Mouse (Mus musculus) hindbrain, embryonic 11.5 days (tissue): ENCODE measurements at regions not wholly inside any gene's neighbourhood (a gene's known extent, or its start where the extent isn't known, plus 50 kb on each side); places are given as distances from the start of the nearest gene placed in this dataset.
A peak's percentile ranks its signal among the peaks of the same experiment; 100 is the strongest.

Source experiments
- ATAC-seq: fragments of 200-750 bp; cut with Nextera tagmentation; 2 replicates; pipeline ENCODE4 v1.8.0; 2017; ENCODE audit warnings: mild to moderate bottlenecking, moderate TSS enrichment, moderate library complexity; ENCODE audit not compliant: low FRiP score
- DNase-seq: peaks from one replicate; pipeline ENCODE4 v3.0.0-alpha.2; 2015; ENCODE audit warnings: low spot score
- H3K27ac ChIP-seq: fragments of 300-500 bp; sonication (generic); 2 replicates; pipeline ENCODE4 v1.5.1; 2014; ENCODE audit warnings: mild to moderate bottlenecking, low read depth, low read length
- H3K27me3 ChIP-seq: fragments of 300-500 bp; sonication (generic); 2 replicates; pipeline ENCODE4 v1.6.1; 2014; ENCODE audit warnings: mild to moderate bottlenecking, low read length, moderate library complexity, mixed read lengths; ENCODE audit not compliant: control insufficient read depth, insufficient read depth
- H3K36me3 ChIP-seq: fragments of 300-500 bp; sonication (generic); 2 replicates; pipeline ENCODE4 v1.6.1; 2014; ENCODE audit warnings: mild to moderate bottlenecking, low read length, moderate library complexity, mixed read lengths; ENCODE audit not compliant: control insufficient read depth, insufficient read depth
- H3K4me1 ChIP-seq: fragments of 300-500 bp; sonication (generic); replicated peaks from 2 replicates; pipeline ENCODE4 v1.6.1; 2014; ENCODE audit warnings: low read length, mixed read lengths; ENCODE audit not compliant: control insufficient read depth, insufficient read depth
- H3K4me2 ChIP-seq: fragments of 300-500 bp; sonication (generic); replicated peaks from 2 replicates; pipeline ENCODE4 v1.6.1; 2014; ENCODE audit warnings: mild to moderate bottlenecking, low read depth, low read length
- H3K4me3 ChIP-seq: fragments of 300-500 bp; sonication (generic); 2 replicates; pipeline ENCODE4 v1.5.1; 2014; ENCODE audit warnings: low read depth, low read length
- H3K9ac ChIP-seq: fragments of 300-500 bp; sonication (generic); 2 replicates; pipeline ENCODE4 v1.6.1; 2014; ENCODE audit warnings: low read depth, low read length
- H3K9me3 ChIP-seq: fragments of 300-500 bp; sonication (generic); 2 replicates; pipeline ENCODE4 v1.6.1; 2016; ENCODE audit warnings: low read length; ENCODE audit not compliant: control insufficient read depth
- WGBS: fragments of 180-500 bp; shearing (Covaris S2); extraction: QIAGEN DNeasy Blood & Tissue Kit; methylation state at CpG from one replicate; pipeline ENCODE4 v1.1.7; 2014; 5-methylcytosine and 5-hydroxymethylcytosine counted together

DNA sequence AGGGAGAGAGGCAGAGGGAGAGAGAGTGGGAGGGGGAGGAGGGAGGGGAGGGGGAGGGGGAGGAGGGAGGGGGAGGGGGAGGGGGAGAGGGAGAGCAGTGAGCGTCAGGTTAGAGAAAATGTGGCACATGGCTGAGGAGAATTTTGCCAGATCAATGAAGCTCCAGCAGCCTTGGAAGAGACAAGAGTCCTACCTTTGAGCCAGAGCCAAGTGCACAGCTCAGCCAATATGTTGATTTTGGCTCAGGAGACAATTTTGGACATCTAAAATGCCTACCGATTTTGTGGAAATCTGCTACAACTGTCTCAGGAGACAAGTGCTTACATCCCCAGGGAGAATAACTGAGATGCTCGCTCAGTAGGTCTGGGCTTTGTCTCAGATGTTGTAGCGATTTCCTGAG, 184.3 kb downstream of the Stk31 start:
- no peak for DNase-seq
- no peak for ATAC-seq
- Histone ChIP-seq H3K9me3 (no peaks in the 10 kb centered on the region), H3K4me3 (no peak overlapping the region), H3K4me2 (no peak overlapping the region), H3K9ac (no peak overlapping the region), H3K27ac (no peak overlapping the region), H3K36me3 (no peaks in the 10 kb centered on the region), H3K27me3 (no peaks in the 10 kb centered on the region), H3K4me1 (no peaks in the 10 kb centered on the region)
- WGBS, result 79% methylated on average over 4 of the region's 4 CpGs

DNA sequence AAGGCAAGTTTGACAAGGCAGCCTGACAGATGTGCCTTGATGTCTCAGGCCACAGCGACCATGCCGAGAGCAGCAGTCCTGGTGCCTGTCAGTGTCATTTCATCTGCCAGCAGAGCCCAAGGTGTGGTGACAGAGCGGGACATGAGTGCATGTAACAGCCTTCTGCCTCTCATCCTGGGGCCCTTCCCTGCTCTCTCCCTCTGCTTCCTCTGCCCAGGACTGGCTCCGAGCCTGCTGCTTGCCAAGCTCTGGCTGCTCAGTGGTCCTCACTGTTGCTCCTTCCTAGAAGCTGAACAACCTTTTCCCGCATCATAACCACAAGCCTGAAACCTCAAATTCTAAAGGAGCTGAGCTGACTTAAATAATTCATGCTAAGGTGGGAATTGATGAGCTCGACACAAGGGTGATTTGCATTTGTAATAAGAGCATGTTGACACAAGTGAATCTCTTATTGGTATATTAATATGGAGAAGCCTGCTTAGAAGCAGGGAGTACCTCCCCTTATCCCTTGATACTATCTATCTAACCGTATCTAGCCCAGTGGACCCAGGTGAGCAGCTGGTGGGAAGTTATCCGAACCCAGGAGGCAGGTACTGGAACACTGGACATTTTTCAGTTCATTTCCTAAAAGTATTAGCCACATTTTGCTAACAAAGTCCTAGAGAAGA, 186.8 kb downstream of the Stk31 start:
- WGBS, result 72% methylated on average over 8 of the region's 8 CpGs
- ATAC-seq, result no peak
- no peak for DNase-seq

DNA sequence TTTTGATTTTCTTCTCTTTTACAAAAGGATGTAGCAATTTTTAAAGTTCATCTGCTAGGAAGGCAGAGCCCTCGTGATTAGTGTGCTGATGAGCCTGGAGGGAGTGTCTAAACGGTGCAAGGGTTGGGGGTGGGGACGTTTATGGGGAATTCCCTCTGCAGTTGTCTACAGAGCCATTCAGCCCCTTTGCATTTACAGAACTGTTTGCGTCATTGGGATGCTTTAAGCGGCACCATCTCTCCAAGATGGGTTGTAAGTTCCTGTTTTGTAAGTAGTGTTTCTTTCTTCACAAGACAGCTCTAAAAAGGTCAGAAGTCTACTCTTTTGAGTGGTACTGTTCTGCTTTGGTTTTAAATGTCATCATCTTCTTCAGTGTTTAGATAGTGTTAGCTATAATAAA, 191.1 kb downstream of the Stk31 start:
- ATAC-seq (no peak), DNase-seq (no peak)
- H3K27me3 ChIP-seq, result no peaks in the 10 kb centered on the region
- H3K36me3 ChIP-seq, result no peaks in the 10 kb centered on the region
- no peaks in the 10 kb centered on the region for H3K9me3 ChIP-seq
- H3K27ac ChIP-seq, result no peak overlapping the region
- H3K4me1 ChIP-seq, result no peaks in the 10 kb centered on the region
- no peak overlapping the region for H3K4me2 ChIP-seq
- WGBS, result 75% methylated on average over 5 of the region's 5 CpGs
- H3K9ac ChIP-seq, result no peak overlapping the region
- no peak overlapping the region for H3K4me3 ChIP-seq

More for the DNA sequence above, 186.8 kb downstream of the Stk31 start:
- H3K9ac ChIP-seq, result no peak overlapping the region
- H3K9me3 ChIP-seq, result no peaks in the 10 kb centered on the region
- no peaks in the 10 kb centered on the region for H3K27me3 ChIP-seq
- no peaks in the 10 kb centered on the region for H3K36me3 ChIP-seq
- H3K27ac ChIP-seq, result no peak overlapping the region
- H3K4me3 ChIP-seq, result no peak overlapping the region
- no peak overlapping the region for H3K4me2 ChIP-seq
- H3K4me1 ChIP-seq, result no peaks in the 10 kb centered on the region

DNA sequence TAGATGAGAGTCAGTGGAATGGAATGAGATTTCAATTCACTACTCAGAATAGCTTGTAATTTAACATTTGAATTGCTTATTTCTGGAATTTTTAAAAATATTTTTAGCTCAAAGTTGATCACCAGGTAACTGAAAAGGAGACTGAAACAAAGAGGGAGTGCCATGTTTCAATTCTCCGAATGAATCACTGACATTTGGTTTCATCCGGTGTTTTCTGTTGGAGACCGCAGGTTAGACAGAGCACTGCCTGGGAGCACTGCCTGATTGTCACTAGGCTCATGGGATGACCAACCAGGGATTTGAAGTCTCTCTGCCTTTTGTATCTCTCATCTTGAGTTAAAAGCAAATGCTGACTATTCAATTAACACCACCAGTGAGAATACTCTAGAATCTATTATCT, 193.3 kb downstream of the Stk31 start:
- no peaks in the 10 kb centered on the region for H3K4me1 ChIP-seq
- no peaks in the 10 kb centered on the region for H3K27me3 ChIP-seq
- H3K9ac ChIP-seq, result no peak overlapping the region
- ATAC-seq (no peak), DNase-seq (no peak)
- no peak overlapping the region for H3K27ac ChIP-seq
- H3K4me3 ChIP-seq, result no peak overlapping the region
- WGBS, result 96% methylated on average over 3 of the region's 3 CpGs
- H3K36me3 ChIP-seq, result no peaks in the 10 kb centered on the region
- H3K4me2 ChIP-seq, result no peak overlapping the region
- H3K9me3 ChIP-seq, result no peaks in the 10 kb centered on the region

DNA sequence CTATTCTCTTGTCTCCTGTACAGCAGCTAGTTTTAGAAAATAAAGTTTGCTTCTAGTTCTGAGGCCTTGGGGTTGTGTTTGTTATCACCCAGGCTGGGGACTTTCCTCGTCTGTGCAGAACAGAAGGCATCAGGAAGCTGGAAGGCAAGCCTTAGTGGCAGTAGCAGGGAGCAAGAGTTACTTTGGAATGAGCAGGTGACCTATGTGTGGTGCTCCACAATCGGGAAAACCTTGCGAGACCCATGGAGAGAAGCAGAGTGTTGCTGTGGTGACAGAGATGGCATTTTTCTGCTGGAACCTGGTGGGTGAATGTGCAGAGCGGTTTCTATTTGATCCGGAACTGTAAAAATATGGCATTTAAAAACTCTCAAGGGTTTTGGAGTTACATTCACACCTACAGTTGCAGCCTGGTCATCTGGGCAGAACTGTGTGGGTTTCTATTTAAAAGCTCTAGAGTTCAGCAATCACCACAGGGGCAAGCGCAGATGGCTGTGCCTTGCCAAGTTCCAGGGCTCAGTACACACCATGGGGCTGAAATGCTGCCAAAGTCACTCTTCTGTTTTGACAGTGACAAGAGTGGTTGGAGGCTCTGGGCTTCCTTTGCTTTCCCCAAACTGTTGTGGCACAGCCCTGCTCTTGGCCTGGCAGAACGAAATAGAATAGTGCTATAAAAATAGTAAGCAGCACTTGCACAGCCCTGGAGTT, 195.7 kb downstream of the Stk31 start:
- Histone ChIP-seq H3K9ac (no peak overlapping the region), H3K4me1 (no peaks in the 10 kb centered on the region), H3K36me3 (no peaks in the 10 kb centered on the region), H3K27me3 (no peaks in the 10 kb centered on the region), H3K27ac (no peak overlapping the region), H3K4me2 (no peak overlapping the region), H3K4me3 (no peak overlapping the region), H3K9me3 (no peaks in the 10 kb centered on the region)
- 79% methylated on average over 7 of the region's 7 CpGs for WGBS
- DNase-seq, result no peak
- no peak for ATAC-seq

DNA sequence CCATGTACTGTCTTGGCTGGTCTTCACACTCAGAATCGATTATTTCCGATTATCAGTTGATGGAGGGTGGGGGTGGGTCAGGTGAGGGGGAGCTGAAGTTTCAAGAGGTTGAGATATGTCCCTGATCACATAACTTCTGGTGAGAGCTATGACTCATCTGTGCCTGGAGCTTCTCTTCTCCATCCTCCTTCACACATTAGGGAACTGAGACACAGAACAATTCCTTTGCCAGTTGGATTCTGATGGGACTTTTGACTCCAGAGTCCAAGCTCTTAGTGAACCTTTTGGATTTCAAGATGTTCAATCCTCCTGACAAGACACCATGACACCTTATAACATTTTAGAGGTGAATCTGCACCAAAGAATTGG, 196.2 kb downstream of the Stk31 start:
- H3K27me3 ChIP-seq, result no peaks in the 10 kb centered on the region
- WGBS, result 96% methylated on average over 2 of the region's 2 CpGs
- DNase-seq (no peak), ATAC-seq (no peak)
- no peak overlapping the region for H3K27ac ChIP-seq
- H3K9me3 ChIP-seq, result no peaks in the 10 kb centered on the region
- no peak overlapping the region for H3K4me2 ChIP-seq
- no peak overlapping the region for H3K9ac ChIP-seq
- no peaks in the 10 kb centered on the region for H3K4me1 ChIP-seq
- no peak overlapping the region for H3K4me3 ChIP-seq
- no peaks in the 10 kb centered on the region for H3K36me3 ChIP-seq

DNA sequence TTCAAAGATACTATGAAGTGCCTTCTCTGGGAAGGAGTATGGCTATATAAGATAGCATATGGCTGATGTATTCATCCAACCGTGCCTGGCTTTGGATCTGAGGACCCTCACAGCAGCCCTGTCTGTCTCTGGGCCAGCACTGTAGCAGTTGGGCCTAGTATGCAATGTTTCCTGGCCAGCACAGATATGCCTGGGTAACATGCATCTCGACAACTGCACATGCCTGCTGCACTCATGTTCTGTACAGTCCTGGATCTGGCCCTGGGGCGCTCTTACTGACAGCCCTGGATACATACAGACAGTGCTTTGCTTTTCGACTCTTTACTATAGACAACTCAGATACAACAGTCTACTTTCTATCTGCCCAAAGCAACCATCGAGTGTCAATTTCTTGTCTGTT, 197.3 kb downstream of the Stk31 start:
- ATAC-seq, result no peak
- H3K4me1 ChIP-seq, result no peaks in the 10 kb centered on the region
- no peak overlapping the region for H3K9ac ChIP-seq
- no peak overlapping the region for H3K4me2 ChIP-seq
- DNase-seq, result no peak
- no peak overlapping the region for H3K4me3 ChIP-seq
- no peaks in the 10 kb centered on the region for H3K36me3 ChIP-seq
- no peaks in the 10 kb centered on the region for H3K27me3 ChIP-seq
- H3K9me3 ChIP-seq, result no peaks in the 10 kb centered on the region
- H3K27ac ChIP-seq, result no peak overlapping the region
- 87% methylated on average over 5 of the region's 5 CpGs for WGBS

DNA sequence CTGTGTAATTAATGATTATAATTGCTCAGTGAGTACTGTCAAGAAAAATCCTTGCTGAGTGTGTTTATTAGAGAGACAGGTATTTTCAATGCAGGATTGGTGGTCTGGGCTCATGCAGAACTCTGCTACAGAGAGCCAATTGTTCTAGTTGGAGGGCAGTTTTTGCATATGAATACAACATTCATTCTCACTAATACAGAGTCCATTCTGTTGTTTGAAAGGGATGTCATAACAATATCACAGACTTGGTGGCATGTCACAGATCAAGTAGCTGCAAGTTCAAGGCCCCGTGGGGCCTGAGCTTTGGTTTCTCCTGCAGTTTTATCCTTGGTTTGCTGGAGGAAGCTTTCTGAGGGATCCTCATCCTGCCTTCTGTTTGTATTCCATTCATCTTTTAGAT, 207.8 kb downstream of the Stk31 start:
- ATAC-seq (no peak), DNase-seq (no peak)
- no peaks in the 10 kb centered on the region for H3K9me3 ChIP-seq
- H3K27me3 ChIP-seq, result no peaks in the 10 kb centered on the region
- H3K4me3 ChIP-seq, result no peak overlapping the region
- 43% methylated on average over 1 of the region's 1 CpGs for WGBS
- H3K4me1 ChIP-seq, result no peaks in the 10 kb centered on the region
- no peak overlapping the region for H3K27ac ChIP-seq
- H3K4me2 ChIP-seq, result no peak overlapping the region
- no peak overlapping the region for H3K9ac ChIP-seq
- no peaks in the 10 kb centered on the region for H3K36me3 ChIP-seq

DNA sequence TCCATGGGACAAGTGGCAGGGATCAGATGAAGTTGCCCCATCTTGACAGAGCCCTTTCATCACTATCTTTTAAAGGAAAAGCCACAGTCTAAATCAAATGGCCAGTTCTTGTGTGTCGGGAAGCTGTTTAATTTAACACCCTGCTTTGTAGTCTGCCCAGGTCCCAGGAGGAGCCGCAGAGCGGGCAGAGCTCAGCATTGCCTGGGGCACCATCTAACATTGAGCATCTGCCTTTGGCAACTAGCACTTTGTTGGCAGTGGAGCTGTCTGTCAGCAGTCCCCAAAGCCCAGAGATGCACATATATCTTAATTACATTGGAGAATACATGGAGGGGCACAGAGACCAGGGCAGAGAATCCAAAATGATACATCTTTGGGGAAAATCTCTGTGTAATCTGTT, 208.4 kb downstream of the Stk31 start:
- Histone ChIP-seq H3K4me1 (no peaks in the 10 kb centered on the region), H3K36me3 (no peaks in the 10 kb centered on the region), H3K4me3 (no peak overlapping the region), H3K27ac (no peak overlapping the region), H3K9me3 (no peaks in the 10 kb centered on the region), H3K9ac (no peak overlapping the region), H3K27me3 (no peaks in the 10 kb centered on the region), H3K4me2 (no peak overlapping the region)
- ATAC-seq (no peak), DNase-seq (peak; percentile 30)
- WGBS, result 53% methylated on average over 3 of the region's 3 CpGs
